Mouse (Mus musculus): ENCODE results near the gene C2.
"Not testable (repeated sequence)": the region's sequence is repeated elsewhere in the genome, so short reads cannot be mapped to it uniquely, and the experiment has no call there.

The C2 gene

GRCm38 (mm10) chr17:34837464-34838324 lies 60.4 kb downstream of the C2 start:
- in situ Hi-C loops (cut with MboI, MseI), result loop anchor here (25.0 kb wide), 1 partner anchor 800 kb away; the partner anchor contains the start of genes Col11a2, H2-Ke6, Rxrb and Slc39a7

DNA sequence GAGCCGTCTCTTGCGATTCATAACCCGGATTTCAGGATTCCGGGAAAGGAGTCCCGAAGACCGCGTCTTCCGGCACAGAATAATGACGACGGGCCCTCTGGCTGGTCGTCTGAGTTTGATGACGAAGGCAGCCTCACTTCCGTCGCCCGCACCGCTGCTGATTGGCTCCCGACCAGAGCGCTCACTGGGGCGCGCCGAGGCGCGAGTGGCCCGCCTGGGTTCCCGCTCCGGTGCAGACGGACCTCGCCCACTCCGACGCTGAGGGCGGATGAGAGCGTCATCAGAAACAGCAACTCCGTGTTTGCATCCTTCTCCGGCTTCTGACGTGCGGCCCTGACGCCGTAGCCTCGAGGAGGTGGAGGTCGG lies 61.2 kb downstream of the C2 start, which contains the start of the genes Stk19 and Dxo:
TSS of gene Stk19 (minus strand) at position 90 of the 366 bp plus-strand sequence.
TSS of gene Dxo (plus strand) at position 164 of the 366 bp plus-strand sequence.
- in situ Hi-C loops (cut with MboI, MseI), result loop anchor here (25.0 kb wide), 1 partner anchor 800 kb away; the partner anchor contains the start of genes Col11a2, H2-Ke6, Rxrb and Slc39a7

- in situ Hi-C loops (cut with MboI, MseI), result loop anchor here (25.0 kb wide), 1 partner anchor 799 kb away; the partner anchor contains the start of genes Col11a2, H2-Ke6, Rxrb and Slc39a7
These were observed 61.8 kb downstream of the C2 start for GRCm38 (mm10) chr17:34836155-34836855.

DNA sequence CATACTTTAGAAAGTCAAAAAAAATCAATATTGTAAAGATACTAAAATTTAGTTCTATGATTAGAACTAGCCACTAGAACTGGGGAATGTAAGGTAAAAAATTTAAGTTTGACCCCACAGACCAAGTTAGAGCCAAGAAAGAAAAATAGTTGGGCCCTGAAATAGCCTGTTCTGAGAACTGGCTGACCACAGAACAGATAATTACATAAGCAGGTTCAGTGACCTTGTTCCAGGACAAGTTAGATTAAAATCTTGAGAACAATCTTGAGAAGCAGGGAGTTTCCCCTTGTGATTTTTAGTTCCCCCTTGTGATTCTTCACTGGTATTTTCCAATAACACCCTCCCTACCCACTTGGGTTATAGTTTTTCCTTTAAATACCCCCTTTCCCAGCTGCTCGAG lies 67.3 kb downstream of the C2 start:
- in situ Hi-C loops (cut with MboI, MseI), result loop anchor here (25.0 kb wide), 1 partner anchor 793 kb away; the partner anchor contains the start of genes Col11a2, H2-Ke6, Rxrb and Slc39a7

- in situ Hi-C loops (cut with MboI, MseI), result no loop called here
These were observed 83.2 kb downstream of the C2 start for GRCm38 (mm10) chr17:34814818-34815370.

- in situ Hi-C loops (cut with MboI, MseI), result not testable (repeated sequence)
These were observed 84.3 kb downstream of the C2 start for GRCm38 (mm10) chr17:34813747-34814146.

All from T-helper 2 cell (primary cell).